Mouse (Mus musculus) neural tube, embryonic 10.5 days (tissue): ENCODE results near the gene Traf2.

Experiments
- DNase-seq: peaks from one replicate; pipeline ENCODE4 v3.0.0-alpha.2; 2017; ENCODE audit warnings: low spot score; ENCODE audit errors: extremely low spot score

Gene Traf2

GRCm38 (mm10) chr2:25498622-25499478 lies 47.9 kb downstream of the Traf2 start:
- no peak for DNase-seq

- DNase-seq: no peak
These were observed 48.7 kb downstream of the Traf2 start for GRCm38 (mm10) chr2:25497846-25498575.

GRCm38 (mm10) chr2:25496462-25496861 lies 50.3 kb downstream of the Traf2 start:
- DNase-seq: no peak

GRCm38 (mm10) chr2:25493476-25493961 lies 53.2 kb downstream of the Traf2 start, which contains the start of gene Lcn12:
TSS of gene Lcn12 (minus strand) at chr2:25493911.
- no peak for DNase-seq

GRCm38 (mm10) chr2:25492988-25493387 lies 53.8 kb downstream of the Traf2 start:
- DNase-seq: no peak

GRCm38 (mm10) chr2:25488671-25489068 lies 58.1 kb downstream of the Traf2 start:
- DNase-seq: no peak

- DNase-seq: no peak
These were observed 58.6 kb downstream of the Traf2 start for GRCm38 (mm10) chr2:25487965-25488670.

- DNase-seq: no peak
These were observed 61.7 kb downstream of the Traf2 start for GRCm38 (mm10) chr2:25484901-25485647.

GRCm38 (mm10) chr2:25482969-25483368 lies 63.8 kb downstream of the Traf2 start:
- DNase-seq: peak; percentile 23

- no peak for DNase-seq
These were observed 66.2 kb downstream of the Traf2 start for GRCm38 (mm10) chr2:25480541-25480940.

- no peak for DNase-seq
These were observed 67.0 kb downstream of the Traf2 start for GRCm38 (mm10) chr2:25479551-25480311.

GRCm38 (mm10) chr2:25477967-25478675 lies 68.6 kb downstream of the Traf2 start:
- DNase-seq: no peak

- no peak for DNase-seq
These were observed 69.2 kb downstream of the Traf2 start for GRCm38 (mm10) chr2:25477541-25477940.

- no peak for DNase-seq
These were observed 74.2 kb downstream of the Traf2 start for GRCm38 (mm10) chr2:25472550-25472949.

- DNase-seq: no peak
These were observed 76.8 kb downstream of the Traf2 start, which contains the start of gene Ptgds for GRCm38 (mm10) chr2:25469969-25470368. TSS of gene Ptgds (minus strand) at chr2:25470046.

GRCm38 (mm10) chr2:25468962-25469915 lies 77.5 kb downstream of the Traf2 start:
- no peak for DNase-seq
